Mouse (Mus musculus) urinary bladder, postnatal 14 days (tissue): ENCODE data around the gene Hist1h3d.
"Not testable (repeated sequence)": the region's sequence is repeated elsewhere in the genome, so short reads cannot be mapped to it uniquely, and the experiment has no call there.

ENCODE experiments used
- DNase-seq: peaks from one replicate; pipeline ENCODE4 v3.0.0; 2021; ENCODE audit warnings: low spot score

The Hist1h3d gene

GRCm38 (mm10) chr13:23542225-23542980, 33.2 kb upstream of the Hist1h3d start:
- DNase-seq: not testable (repeated sequence)

GRCm38 (mm10) chr13:23542999-23543607, 32.5 kb upstream of the Hist1h3d start, which contains the start of gene Hist1h2bh:
Gene Hist1h2bh, minus strand, starts transcription at chr13:23543392.
- peak; percentile 59 for DNase-seq

- peak; percentile 62 for DNase-seq
Measured at GRCm38 (mm10) chr13:23543965-23544786, 31.4 kb upstream of the Hist1h3d start, which contains the start of gene Hist1h3f. Gene Hist1h3f, plus strand, starts transcription at chr13:23544052.

- not testable (repeated sequence) for DNase-seq
Measured at GRCm38 (mm10) chr13:23544787-23545120, 30.8 kb upstream of the Hist1h3d start.

- no peak for DNase-seq
Measured at GRCm38 (mm10) chr13:23546694-23547093, 28.9 kb upstream of the Hist1h3d start.

- no peak for DNase-seq
Measured at GRCm38 (mm10) chr13:23550761-23551145, 24.8 kb upstream of the Hist1h3d start.

GRCm38 (mm10) chr13:23551146-23551834, 24.3 kb upstream of the Hist1h3d start, which contains the start of gene Hist1h4f:
Gene Hist1h4f, minus strand, starts transcription at chr13:23551648.
- DNase-seq: peak; percentile 89

GRCm38 (mm10) chr13:23551931-23552914, 23.3 kb upstream of the Hist1h3d start:
- no peak for DNase-seq

GRCm38 (mm10) chr13:23552962-23553361, 22.6 kb upstream of the Hist1h3d start, which contains the start of gene Hist1h1d:
Gene Hist1h1d, plus strand, starts transcription at chr13:23553262.
- no peak for DNase-seq

- no peak for DNase-seq
Measured at GRCm38 (mm10) chr13:23554393-23554792, 21.2 kb upstream of the Hist1h3d start.

- DNase-seq: peak; percentile 80
Measured at GRCm38 (mm10) chr13:23554925-23555838, 20.4 kb upstream of the Hist1h3d start.

- DNase-seq: peak; percentile 64
Measured at GRCm38 (mm10) chr13:23555839-23556416, 19.6 kb upstream of the Hist1h3d start.

GRCm38 (mm10) chr13:23556906-23557305, 18.7 kb upstream of the Hist1h3d start:
- DNase-seq: no peak

- DNase-seq: not testable (repeated sequence)
Measured at GRCm38 (mm10) chr13:23560699-23561098, 14.9 kb upstream of the Hist1h3d start.

GRCm38 (mm10) chr13:23561531-23561882, 14.1 kb upstream of the Hist1h3d start:
- not testable (repeated sequence) for DNase-seq

GRCm38 (mm10) chr13:23561883-23562659, 13.5 kb upstream of the Hist1h3d start, which contains the start of gene Hist1h3e:
Gene Hist1h3e, minus strand, starts transcription at chr13:23562369.
- peak; percentile 94 for DNase-seq

- DNase-seq: peak; percentile 22
Measured at GRCm38 (mm10) chr13:23562699-23563462, 12.7 kb upstream of the Hist1h3d start.
